Mouse (Mus musculus) kidney, embryonic 16.5 days (tissue): ENCODE measurements around the gene Dna2. TPM values are rescaled to one million over a fixed set of nuclear protein-coding genes. Genes with fewer than 3 reads are reported as not detected.
A peak's percentile ranks its signal among the peaks of the same experiment; 100 is the strongest.
"Not testable (repeated sequence)": the region's sequence is repeated elsewhere in the genome, so short reads cannot be mapped to it uniquely, and the experiment has no call there.

Experiments
- ATAC-seq: fragments of 200-750 bp; cut with Nextera tagmentation; 2 replicates; pipeline ENCODE4 v1.8.0; 2017; ENCODE audit warnings: moderate TSS enrichment; ENCODE audit not compliant: low FRiP score, low TSS enrichment
- H3K27ac ChIP-seq: fragments of 300-500 bp; sonication (generic); 2 replicates; pipeline ENCODE4 v1.5.1; 2014; ENCODE audit warnings: low read length
- H3K27me3 ChIP-seq: fragments of 300-500 bp; sonication (generic); 2 replicates; pipeline ENCODE4 v1.6.1; 2014; ENCODE audit warnings: low read length, control low read depth, mixed read lengths; ENCODE audit not compliant: insufficient read depth
- H3K36me3 ChIP-seq: fragments of 300-500 bp; sonication (generic); 2 replicates; pipeline ENCODE4 v1.6.1; 2014; ENCODE audit warnings: low read length, control low read depth, mixed read lengths; ENCODE audit not compliant: insufficient read depth
- H3K4me1 ChIP-seq: fragments of 300-500 bp; sonication (generic); 2 replicates; pipeline ENCODE4 v1.6.1; 2014; ENCODE audit warnings: low read length, control low read depth, mixed read lengths; ENCODE audit not compliant: insufficient read depth
- H3K4me2 ChIP-seq: fragments of 300-500 bp; sonication (generic); replicated peaks from 2 replicates; pipeline ENCODE4 v1.6.1; 2014; ENCODE audit warnings: low read depth, low read length
- H3K4me3 ChIP-seq: fragments of 300-500 bp; sonication (generic); 2 replicates; pipeline ENCODE4 v1.5.1; 2014; ENCODE audit warnings: mild to moderate bottlenecking, low read length
- H3K9ac ChIP-seq: fragments of 300-500 bp; sonication (generic); replicated peaks from 2 replicates; pipeline ENCODE4 v1.6.1; 2014; ENCODE audit warnings: low read length
- H3K9me3 ChIP-seq: fragments of 300-500 bp; sonication (generic); 2 replicates; pipeline ENCODE4 v1.6.1; 2016; ENCODE audit warnings: low read length, control low read depth
- WGBS: fragments of 180-500 bp; shearing (Covaris S2); extraction: QIAGEN DNeasy Blood & Tissue Kit; methylation state at CpG from one replicate; pipeline ENCODE4 v1.1.7; 2014; 5-methylcytosine and 5-hydroxymethylcytosine counted together
- polyA plus RNA-seq: library from polyadenylated mRNA; unstranded; fragments of >200 nt; fragmentation: Nextera tagmentation; extraction: Ambion mirVana; gene quantifications from 2 replicates; pipeline ENCODE4 v1.2.1, GENCODE M21; 2015

The Dna2 gene
- 16.6 and 19.7 TPM in 2 replicates for polyA plus RNA-seq

GRCm38 (mm10) chr10:62946738-62947471 is at the start of gene Dna2:
TSS of gene Dna2 (plus strand) at chr10:62947026.
- Histone ChIP-seq H3K4me2 (peak within 1 kb of the TSS; percentile 58), H3K9me3 (no peaks in the 10 kb centered on the region), H3K9ac (peak within 1 kb of the TSS; percentile 58), H3K36me3 (peaks cover 31% of the 10 kb centered on the region), H3K4me3 (peak within 1 kb of the TSS; percentile 51), H3K27ac (peak within 1 kb of the TSS; percentile 96), H3K4me1 (peaks cover 5% of the 10 kb centered on the region; the same call in 1 of the 2 replicates), H3K27me3 (no peaks in the 10 kb centered on the region)
- under 1% methylated on average over 67 of the region's 68 CpGs for WGBS
- ATAC-seq: peak; percentile 94

- H3K27ac ChIP-seq: no peak overlapping the region
- no peaks in the 10 kb centered on the region for H3K4me1 ChIP-seq
- H3K9me3 ChIP-seq: no peaks in the 10 kb centered on the region
- ATAC-seq: no peak
- H3K4me2 ChIP-seq: no peak overlapping the region
- no peaks in the 10 kb centered on the region for H3K36me3 ChIP-seq
- H3K27me3 ChIP-seq: no peaks in the 10 kb centered on the region
- no peak overlapping the region for H3K9ac ChIP-seq
- no peak overlapping the region for H3K4me3 ChIP-seq
- 95% methylated on average over 3 of the region's 3 CpGs for WGBS
Observed at GRCm38 (mm10) chr10:62897437-62897836, 49.4 kb upstream of the Dna2 start.

DNA sequence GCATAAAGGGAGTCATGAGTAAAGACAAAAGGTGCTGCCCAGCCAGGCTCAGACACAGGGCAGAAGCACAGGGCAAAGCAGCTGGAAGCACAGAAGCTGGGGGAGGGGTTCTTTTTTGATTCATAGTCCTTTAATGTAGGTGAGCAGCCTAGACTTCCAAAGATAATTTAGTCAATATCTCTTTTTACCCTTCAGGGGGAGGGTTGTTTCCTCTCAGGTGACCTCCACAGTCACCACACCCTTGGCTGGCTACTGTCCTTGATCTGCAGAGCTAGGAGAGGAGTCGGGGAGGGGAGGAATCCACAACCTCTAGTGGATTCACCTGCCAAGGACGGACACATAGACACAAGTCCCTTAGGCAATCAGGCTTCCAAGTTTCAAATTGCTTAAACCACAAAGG is 48.8 kb upstream of the Dna2 start:
- ATAC-seq: no peak
- Histone ChIP-seq H3K27ac (no peak overlapping the region), H3K4me3 (no peak overlapping the region), H3K27me3 (no peaks in the 10 kb centered on the region), H3K9me3 (no peaks in the 10 kb centered on the region), H3K9ac (no peak overlapping the region), H3K36me3 (no peaks in the 10 kb centered on the region), H3K4me2 (no peak overlapping the region), H3K4me1 (no peaks in the 10 kb centered on the region)
- WGBS: 83% methylated on average over 2 of the region's 2 CpGs

DNA sequence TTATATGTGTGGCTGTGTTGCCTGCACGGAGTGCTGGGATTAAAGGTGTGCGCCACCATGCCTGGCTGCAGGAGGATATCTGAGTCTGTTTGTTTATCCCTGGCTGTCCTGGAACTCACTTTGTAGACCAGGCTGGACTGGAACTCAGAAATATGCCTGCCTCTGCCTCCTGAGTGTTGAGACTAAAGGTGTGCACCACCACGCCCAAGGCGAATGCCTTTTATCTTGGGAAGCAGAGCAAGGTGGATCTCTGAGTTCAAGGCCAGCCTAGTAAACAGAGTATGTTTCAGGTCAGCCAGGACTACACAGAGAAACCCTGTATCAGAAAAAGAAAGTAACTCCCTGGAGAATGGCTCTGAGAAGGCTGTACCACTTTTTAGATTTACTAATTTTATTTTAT is 46.7 kb upstream of the Dna2 start:
- no peaks in the 10 kb centered on the region for H3K36me3 ChIP-seq
- H3K27me3 ChIP-seq: no peaks in the 10 kb centered on the region
- no peak overlapping the region for H3K9ac ChIP-seq
- H3K4me1 ChIP-seq: no peaks in the 10 kb centered on the region
- H3K4me3 ChIP-seq: no peak overlapping the region
- H3K4me2 ChIP-seq: no peak overlapping the region
- H3K27ac ChIP-seq: no peak overlapping the region
- 92% methylated on average over 4 of the region's 4 CpGs for WGBS
- no peaks in the 10 kb centered on the region for H3K9me3 ChIP-seq
- no peak for ATAC-seq

DNA sequence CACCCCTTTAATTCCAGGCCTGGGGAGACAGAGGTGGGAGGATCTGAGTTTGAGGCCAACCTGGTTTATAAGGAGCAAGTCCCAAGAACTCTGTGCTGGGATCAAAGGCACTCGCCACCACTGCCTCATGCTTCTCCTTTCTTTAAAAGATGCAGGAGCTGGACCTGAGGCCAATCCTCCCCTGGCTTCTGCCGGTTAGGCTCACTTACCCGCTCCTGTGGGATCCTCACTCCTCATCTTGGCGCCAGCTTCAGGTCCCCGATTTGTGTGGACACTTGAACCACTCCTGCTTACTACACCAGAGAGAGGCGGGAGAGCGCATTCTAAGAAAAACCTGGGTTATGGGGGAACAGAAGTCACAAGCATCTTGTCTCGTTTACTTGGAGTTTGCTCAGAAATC is 45.0 kb upstream of the Dna2 start:
- H3K36me3 ChIP-seq: no peaks in the 10 kb centered on the region
- H3K4me3 ChIP-seq: no peak overlapping the region
- no peaks in the 10 kb centered on the region for H3K27me3 ChIP-seq
- H3K9me3 ChIP-seq: no peaks in the 10 kb centered on the region
- no peak overlapping the region for H3K27ac ChIP-seq
- no peak for ATAC-seq
- H3K4me2 ChIP-seq: no peak overlapping the region
- no peaks in the 10 kb centered on the region for H3K4me1 ChIP-seq
- H3K9ac ChIP-seq: no peak overlapping the region
- WGBS: 38% methylated on average over 8 of the region's 8 CpGs

DNA sequence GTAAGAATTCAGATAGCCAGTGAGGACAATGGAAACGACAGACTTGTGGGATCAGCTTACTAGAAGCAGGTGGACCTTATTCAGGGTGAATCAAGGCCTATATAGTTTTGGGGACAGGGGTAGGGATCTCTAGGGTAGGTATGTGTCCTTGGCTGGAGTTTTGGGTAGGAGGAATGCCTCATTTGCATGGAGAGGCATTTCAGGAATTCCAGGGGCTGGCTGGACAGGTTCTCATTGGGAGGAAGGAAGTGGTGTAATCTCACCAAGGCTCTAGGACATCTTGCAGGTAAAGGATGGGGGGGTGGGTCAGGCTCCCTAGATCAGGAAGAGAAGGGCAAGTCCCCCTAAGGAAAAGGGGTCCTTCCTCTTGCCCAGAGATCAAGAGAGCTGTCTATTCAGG is 44.0 kb upstream of the Dna2 start:
- no peak for ATAC-seq
- Histone ChIP-seq H3K36me3 (no peaks in the 10 kb centered on the region), H3K27me3 (no peaks in the 10 kb centered on the region), H3K9me3 (no peaks in the 10 kb centered on the region), H3K9ac (no peak overlapping the region), H3K4me3 (no peak overlapping the region), H3K4me1 (no peaks in the 10 kb centered on the region), H3K27ac (no peak overlapping the region), H3K4me2 (no peak overlapping the region)
- WGBS: 48% methylated on average over 1 of the region's 1 CpGs

- no peaks in the 10 kb centered on the region for H3K36me3 ChIP-seq
- H3K9ac ChIP-seq: no peak overlapping the region
- H3K9me3 ChIP-seq: no peaks in the 10 kb centered on the region
- H3K4me1 ChIP-seq: no peaks in the 10 kb centered on the region
- no peak overlapping the region for H3K4me3 ChIP-seq
- ATAC-seq: no peak
- WGBS: 89% methylated on average over 7 of the region's 7 CpGs
- no peak overlapping the region for H3K4me2 ChIP-seq
- H3K27me3 ChIP-seq: no peaks in the 10 kb centered on the region
- no peak overlapping the region for H3K27ac ChIP-seq
Observed at GRCm38 (mm10) chr10:62906336-62906735, 40.5 kb upstream of the Dna2 start.

DNA sequence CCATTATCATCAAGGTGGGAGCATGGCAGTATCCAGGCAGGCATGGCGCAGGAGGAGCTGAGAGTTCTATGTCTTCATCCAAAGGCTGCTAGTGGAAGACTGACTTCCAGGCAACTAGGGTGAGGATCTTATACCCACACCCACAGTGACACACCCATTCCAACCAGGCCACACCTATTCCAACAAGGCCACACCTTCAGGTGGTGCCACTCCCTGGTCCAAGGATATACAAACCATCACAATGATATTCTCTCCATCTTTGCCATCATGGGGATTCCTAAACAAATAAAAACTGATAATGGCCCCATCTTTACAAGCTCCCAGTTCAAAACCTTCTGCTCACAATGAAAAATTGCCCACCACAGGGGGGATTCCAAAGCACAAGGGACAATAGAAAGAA is 37.9 kb upstream of the Dna2 start, which contains the start of gene Tet1:
Gene Tet1, minus strand, starts transcription at position 101 of the 400 bp plus-strand sequence.
- H3K27ac ChIP-seq, H3K4me3 ChIP-seq, H3K4me1 ChIP-seq, H3K9ac ChIP-seq, ATAC-seq, H3K36me3 ChIP-seq, H3K27me3 ChIP-seq, H3K4me2 ChIP-seq, H3K9me3 ChIP-seq: not testable (repeated sequence)
- no CpG with 5 or more reads among the region's 1 CpGs for WGBS

GRCm38 (mm10) chr10:62911120-62911519 is 35.7 kb upstream of the Dna2 start:
- 82% methylated on average over 2 of the region's 2 CpGs for WGBS

DNA sequence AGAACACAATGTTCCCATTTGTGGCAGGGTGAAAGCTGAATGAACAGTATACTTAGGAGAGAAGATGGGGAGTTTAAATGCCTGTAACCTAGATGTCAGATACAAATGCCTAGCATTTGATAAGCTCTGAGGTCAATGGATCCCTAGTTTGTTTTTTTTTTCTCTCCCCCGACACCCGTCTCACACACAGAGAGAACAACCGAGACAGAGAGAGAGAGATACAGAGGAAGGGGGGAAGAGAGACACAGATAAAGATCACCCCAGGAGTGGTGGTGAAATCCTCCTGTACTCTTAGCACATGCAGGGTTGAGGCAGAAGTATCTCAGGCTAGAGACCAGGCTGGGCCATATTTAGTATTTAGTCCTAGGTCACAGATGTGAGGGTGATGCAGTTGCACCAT is 27.8 kb upstream of the Dna2 start:
- 75% methylated on average over 3 of the region's 3 CpGs for WGBS
- Histone ChIP-seq H3K4me3 (no peak overlapping the region), H3K9ac (no peak overlapping the region), H3K4me1 (peaks cover 7% of the 10 kb centered on the region), H3K36me3 (no peaks in the 10 kb centered on the region), H3K9me3 (no peaks in the 10 kb centered on the region), H3K27ac (no peak overlapping the region), H3K27me3 (no peaks in the 10 kb centered on the region), H3K4me2 (no peak overlapping the region)
- no peak for ATAC-seq

More at GRCm38 (mm10) chr10:62911120-62911519, 35.7 kb upstream of the Dna2 start:
- Histone ChIP-seq H3K4me3 (no peak overlapping the region), H3K9me3 (no peaks in the 10 kb centered on the region), H3K27me3 (no peaks in the 10 kb centered on the region), H3K27ac (no peak overlapping the region), H3K4me1 (no peaks in the 10 kb centered on the region), H3K9ac (no peak overlapping the region), H3K36me3 (no peaks in the 10 kb centered on the region), H3K4me2 (no peak overlapping the region)
- no peak for ATAC-seq
